Mouse (Mus musculus) left cerebral cortex, postnatal 25 days (tissue): ENCODE results near the gene Oaz2. TPM values are rescaled to one million over a fixed set of nuclear protein-coding genes. Genes with fewer than 3 reads are reported as not detected.
"Not testable (repeated sequence)": the region's sequence is repeated elsewhere in the genome, so short reads cannot be mapped to it uniquely, and the experiment has no call there.

Experiments
- DNase-seq, 2 experiments: peaks; one replicate each; pipeline ENCODE4 v3.0.0; 2022; ENCODE audit warnings: low spot score in 2 of 2, mixed read lengths in 1 of 2
- intact Hi-C: fragments of 180-260 bp; cut with DNase I; formaldehyde crosslinking; loops from one replicate; pipeline ENCODE4 v1.15.1; 2025
- total RNA-seq, 2 experiments: library from RNA; stranded (reverse); gene quantifications; 2 replicates each; pipeline ENCODE4 v1.2.3; 2021

Oaz2 gene
- total RNA-seq, 2 experiments from 2014 or later = 231 to 250 TPM

DNA sequence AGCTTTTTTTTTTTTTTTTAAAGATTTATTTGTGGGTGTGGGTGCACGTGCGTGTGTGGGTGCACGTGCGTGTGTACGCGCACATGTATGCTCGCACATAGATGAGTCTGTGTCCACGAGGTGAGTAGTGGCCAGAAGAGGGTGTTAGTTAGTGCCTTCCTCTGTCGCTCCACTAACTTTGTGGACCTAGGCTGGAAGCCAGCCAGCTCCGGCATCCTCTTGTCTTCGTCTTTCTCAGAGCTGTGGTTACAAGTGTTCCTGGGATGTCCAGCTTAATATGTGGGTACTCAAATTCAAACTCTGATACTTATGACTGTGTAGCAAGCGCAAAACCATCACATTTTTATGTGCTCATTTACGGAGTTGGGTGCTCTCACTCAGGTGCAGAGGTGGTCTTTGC lies 19.1 kb upstream of the Oaz2 start:
- intact Hi-C loops = no loop called here

DNA sequence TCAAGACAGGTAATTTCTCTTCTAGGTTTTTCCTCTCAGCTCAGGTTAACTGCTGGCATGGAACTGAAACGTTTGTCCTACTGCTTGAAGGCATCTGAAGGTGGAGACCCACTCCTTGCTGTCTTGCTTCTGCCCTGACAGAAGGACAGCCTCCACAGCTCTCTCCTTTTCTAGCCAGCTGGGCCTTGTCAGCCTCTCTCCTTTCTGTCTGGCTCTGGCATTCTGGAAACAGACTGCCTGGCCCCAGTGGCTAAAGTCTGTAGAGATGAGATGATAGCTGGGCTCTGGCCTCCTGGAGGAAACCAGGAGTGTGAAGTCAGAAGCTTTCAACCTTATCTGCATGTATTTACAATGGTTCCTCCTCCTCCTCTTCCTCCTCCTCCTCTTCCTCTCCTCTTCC lies 17.8 kb upstream of the Oaz2 start:
- intact Hi-C loops = no loop called here
- no peak for DNase-seq

More for the DNA sequence above, 19.1 kb upstream of the Oaz2 start:
- DNase-seq = no peak

DNA sequence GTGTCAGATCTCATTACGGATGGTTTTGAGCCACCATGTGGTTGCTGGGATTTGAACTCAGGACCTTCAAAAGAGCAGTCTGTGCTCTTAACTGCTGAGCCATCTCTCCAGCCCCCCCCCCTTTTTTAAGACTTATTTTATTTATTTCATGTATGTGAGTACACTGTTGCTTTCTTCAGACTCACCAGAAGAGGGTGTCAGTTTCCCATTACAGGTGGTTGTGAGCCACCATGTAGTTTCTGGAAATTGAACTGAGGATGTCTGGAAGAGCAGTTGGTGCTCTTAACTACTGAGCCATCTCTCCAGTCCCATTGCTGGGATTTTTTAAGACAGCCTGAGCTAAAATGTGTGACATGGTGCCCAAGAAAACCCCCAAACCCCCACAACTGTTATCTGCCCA lies 15.8 kb upstream of the Oaz2 start:
- intact Hi-C loops, DNase-seq: not testable (repeated sequence)

DNA sequence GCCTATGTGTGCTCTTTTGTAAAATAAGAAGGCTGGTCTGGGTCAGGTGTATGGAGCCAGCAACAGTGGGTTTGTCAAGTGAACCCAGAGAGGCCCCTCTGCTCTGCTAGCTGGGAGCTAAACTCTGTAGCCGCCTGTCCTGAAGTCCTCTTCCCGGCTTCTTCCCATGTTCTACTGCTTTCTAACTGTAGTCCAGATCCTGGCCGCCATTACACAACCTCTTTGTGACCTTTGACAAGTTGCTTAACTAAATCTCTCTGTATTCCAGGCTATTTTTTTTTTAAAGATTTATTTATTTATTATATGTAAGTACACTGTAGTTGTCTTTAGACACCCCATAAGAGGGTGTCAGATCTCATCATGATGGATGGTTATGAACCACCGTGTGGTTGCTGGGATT lies 14.1 kb upstream of the Oaz2 start:
- intact Hi-C loops = no loop called here
- no peak for DNase-seq

DNA sequence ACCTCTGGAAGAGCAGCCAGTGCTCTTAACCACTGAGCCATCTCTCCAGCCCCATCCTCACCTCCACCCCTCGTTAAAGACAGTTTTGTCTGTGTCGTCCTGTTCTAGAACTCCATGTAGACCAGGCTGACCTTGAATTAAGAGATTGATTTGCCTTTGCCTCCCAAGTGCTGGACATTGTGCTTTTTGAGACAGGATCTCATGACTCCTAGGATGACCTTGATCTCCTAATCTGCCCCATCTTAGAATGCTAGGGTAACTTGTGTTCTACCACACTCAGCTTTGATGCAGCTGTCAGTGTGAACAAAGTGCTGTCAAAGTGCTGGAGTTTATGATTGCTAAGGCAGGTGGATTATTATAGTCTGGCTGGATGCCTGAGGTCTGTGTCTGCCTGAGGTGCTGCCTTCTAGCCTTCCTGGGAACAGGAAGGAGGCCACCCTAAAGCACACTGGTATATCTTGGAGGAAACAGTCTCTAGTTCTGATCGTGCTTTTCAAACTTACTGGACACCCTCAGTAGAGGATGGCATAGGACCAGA lies 13.0 kb upstream of the Oaz2 start:
- intact Hi-C loops = no loop called here

DNA sequence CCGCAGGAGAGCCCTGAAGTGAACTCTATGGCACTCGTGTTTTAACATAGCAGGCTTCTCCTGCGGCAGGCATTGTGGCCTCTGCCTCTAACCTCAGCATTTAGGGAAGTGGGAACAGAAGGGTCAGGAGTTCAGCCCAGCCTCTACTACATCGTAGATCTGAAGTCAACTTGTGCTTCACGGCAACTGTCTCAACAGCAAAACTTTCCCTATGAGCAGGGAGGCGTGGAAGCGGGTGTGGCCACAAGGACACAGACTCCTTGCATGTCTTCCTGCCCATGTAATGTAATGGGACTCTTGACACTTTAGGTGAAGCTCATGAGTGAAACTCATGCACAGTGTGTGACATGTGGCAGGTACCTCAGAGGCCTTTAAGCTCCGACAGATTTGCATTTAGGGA lies 12.3 kb upstream of the Oaz2 start:
- DNase-seq = no peak
- intact Hi-C loops = no loop called here

More for the DNA sequence above, 13.0 kb upstream of the Oaz2 start:
- DNase-seq = no peak

DNA sequence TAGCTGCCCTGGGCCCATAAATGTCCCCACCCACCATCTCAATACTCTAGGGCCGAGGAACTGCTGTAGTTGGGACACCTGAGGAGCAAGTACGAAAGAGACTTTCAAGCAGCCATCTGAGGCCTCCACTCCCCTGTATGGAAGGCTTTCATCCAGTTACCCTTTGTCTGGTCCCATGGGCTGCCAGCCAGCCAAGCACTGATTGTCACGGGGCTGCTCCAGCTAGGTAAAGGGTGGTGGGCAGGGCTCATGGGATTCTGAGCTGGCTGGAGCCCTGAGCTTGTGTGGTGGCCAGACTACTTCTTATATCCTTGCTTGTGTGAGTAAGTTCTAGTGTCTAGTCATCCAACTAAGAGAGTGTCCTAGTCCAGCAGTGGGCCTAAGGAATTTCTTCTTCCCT lies 10.6 kb upstream of the Oaz2 start:
- DNase-seq = no peak
- intact Hi-C loops = no loop called here

- intact Hi-C loops = no loop called here
- DNase-seq = no peak
These were observed 6.8 kb upstream of the Oaz2 start for GRCm38 (mm10) chr9:65661029-65661428.

DNA sequence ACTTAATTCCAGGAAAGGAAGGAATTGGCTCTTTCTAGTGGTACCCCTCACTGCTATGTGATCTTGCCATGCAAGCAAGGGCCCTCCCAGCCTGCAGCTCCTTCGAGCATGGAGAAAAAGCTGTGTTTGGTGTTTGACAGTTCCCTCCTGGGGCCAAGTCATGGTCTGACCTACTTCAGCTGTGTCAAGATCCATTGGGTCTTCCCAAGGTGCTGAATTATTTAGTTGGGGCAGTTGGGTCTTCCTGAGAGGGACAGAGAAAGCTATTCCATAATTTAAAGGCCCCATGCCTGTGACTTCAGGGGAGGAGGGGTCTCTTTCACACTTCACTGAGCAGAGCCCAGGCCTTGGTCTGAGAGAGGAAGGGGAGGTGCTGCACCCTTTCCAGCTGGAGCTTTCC lies 6.3 kb upstream of the Oaz2 start:
- intact Hi-C loops = no loop called here

GRCm38 (mm10) chr9:65664163-65664562 lies 3.6 kb upstream of the Oaz2 start:
- intact Hi-C loops = loop anchor here (1.0 kb wide), 1 partner anchor 59 kb away; no protein-coding TSS in a partner anchor
- DNase-seq = peak; percentile 64

More for the DNA sequence above, 6.3 kb upstream of the Oaz2 start:
- DNase-seq = no peak

GRCm38 (mm10) chr9:65666042-65666441 lies 1.8 kb upstream of the Oaz2 start:
- intact Hi-C loops = no loop called here
- DNase-seq = peak; percentile 40 to 47

- no peak for DNase-seq
- intact Hi-C loops = no loop called here
These were observed 3.7 kb downstream of the Oaz2 start for GRCm38 (mm10) chr9:65671431-65671931.

- DNase-seq = no peak
- intact Hi-C loops = no loop called here
These were observed 5.2 kb downstream of the Oaz2 start for GRCm38 (mm10) chr9:65672996-65673395.

GRCm38 (mm10) chr9:65675461-65676357 lies 7.9 kb downstream of the Oaz2 start:
- intact Hi-C loops = no loop called here
- DNase-seq = no peak

DNA sequence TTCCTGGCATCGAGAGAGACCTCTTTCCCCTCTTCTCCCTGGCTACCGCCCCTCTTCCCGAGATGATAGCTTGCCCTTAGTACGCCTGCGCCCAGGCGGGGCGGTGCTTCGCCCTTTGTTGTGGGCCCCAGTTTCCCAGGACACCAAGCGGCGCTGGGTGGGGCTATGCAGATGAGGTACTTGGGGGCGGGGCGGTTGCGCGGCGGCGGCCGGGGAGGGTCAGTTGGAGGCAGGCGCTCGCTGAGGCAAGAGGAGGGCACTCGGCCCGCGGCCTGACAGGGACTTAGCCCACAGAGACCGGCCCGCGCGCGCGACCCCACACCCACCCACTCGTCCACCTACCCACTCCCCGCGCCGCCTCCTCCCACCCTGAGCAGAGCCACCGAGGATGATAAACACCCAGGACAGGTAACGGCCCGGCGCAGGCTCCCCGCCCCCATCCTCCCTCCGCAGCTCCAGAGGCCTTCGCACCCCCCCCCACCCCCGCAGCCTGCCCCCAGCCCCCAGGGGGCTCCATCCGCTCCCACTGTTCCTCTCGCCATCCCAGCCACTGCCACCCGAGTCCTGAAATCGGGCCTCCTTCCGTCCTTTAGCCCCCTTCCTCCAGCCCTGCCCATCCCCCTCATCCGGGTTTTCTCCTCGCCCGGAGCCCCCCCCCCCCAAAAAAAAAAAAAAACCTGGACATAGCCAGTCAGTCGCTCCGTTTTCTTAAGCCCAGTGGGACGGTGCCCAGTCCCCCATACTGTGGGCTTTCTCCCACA lies 8.7 kb downstream of the Oaz2 start:
- intact Hi-C loops = no loop called here
- DNase-seq = peak; percentile 94 to 98

DNA sequence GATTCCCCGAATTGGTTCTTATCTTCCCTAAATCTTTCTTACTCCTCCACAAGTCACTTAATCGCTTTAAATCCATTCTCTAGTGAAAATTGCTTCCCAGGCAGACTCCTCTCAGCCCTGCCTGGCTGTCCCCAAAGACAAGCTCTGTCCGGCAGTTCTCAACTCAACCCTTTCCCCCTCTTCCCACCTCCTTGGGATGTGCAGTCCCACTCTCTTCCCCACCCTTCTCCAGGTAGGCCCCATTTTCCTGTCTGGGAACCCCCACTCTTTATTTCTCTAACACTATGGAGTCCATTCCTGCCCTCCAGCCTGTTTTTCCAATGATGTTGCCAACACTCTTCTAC lies 9.3 kb downstream of the Oaz2 start:
- intact Hi-C loops = no loop called here
- DNase-seq = no peak

DNA sequence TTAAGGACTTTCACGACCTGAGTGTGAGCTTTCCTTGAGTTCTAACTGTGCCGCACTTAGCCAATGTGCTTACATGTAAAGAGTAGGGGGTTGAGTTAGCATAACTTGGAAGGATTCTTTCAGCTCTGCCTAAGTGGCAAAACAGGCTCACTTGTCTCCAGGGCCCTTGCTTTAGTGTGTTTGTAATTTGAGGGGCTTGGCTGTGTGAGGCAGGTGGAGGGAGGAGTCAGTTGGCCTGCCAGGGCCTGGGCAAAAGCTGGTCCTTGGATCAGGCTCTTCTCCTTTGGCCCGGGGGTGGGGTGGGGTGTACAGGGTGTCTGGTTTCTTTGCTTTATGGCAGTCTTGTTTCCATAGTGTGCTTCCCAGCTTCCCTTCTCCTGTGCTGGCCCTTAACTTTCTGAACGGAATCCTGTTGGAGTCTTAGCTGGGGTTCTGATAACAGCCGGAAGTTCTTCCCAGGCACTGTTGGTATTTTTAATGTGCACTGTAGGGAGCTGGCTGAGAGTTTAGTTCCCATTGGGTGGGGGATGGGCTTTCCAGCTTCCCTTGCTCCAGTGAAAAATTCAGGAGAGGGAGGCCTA lies 11.5 kb downstream of the Oaz2 start:
- peak in 1 of 2 experiments; percentile 49 for DNase-seq
- intact Hi-C loops = no loop called here

GRCm38 (mm10) chr9:65680938-65681633 lies 13.3 kb downstream of the Oaz2 start:
- DNase-seq = no peak
- intact Hi-C loops = no loop called here

DNA sequence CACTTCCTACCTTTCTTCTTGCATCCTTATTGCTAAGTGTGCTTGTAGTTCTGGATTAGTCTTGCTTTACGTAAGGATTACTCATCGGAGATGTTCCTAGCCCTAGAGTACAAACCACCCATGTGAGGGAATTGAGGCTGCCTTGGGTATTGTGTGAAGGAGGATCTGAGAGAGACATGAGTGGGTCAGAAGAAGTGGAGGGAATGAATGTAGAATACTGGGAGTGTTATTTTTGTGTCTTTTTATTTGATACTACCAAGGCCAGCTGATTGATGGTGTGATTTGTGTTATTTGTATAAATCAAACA lies 13.8 kb downstream of the Oaz2 start:
- intact Hi-C loops = no loop called here
- DNase-seq = peak in 1 of 2 experiments; percentile 74

GRCm38 (mm10) chr9:65682183-65682582 lies 14.4 kb downstream of the Oaz2 start:
- DNase-seq = no peak
- intact Hi-C loops = no loop called here
